Mouse (Mus musculus) embryonic fibroblast, embryonic 13.5 days (primary cell): ENCODE data around the gene Tmem117. TPM values are rescaled to one million over a fixed set of nuclear protein-coding genes. Genes with fewer than 3 reads are reported as not detected.

Experiments
- H3K27ac ChIP-seq: 2 replicates; pipeline ENCODE4 v1.5.1; 2012; ENCODE audit warnings: low read length, control low read depth, inconsistent platforms; ENCODE audit not compliant: insufficient read depth
- H3K4me1 ChIP-seq: 2 replicates; pipeline ENCODE4 v1.6.1; 2011; ENCODE audit warnings: low read length; ENCODE audit not compliant: control insufficient read depth, insufficient read depth
- H3K4me3 ChIP-seq: 2 replicates; pipeline ENCODE4 v1.5.1; 2011; ENCODE audit warnings: mild to moderate bottlenecking, control low read depth, low read length; ENCODE audit not compliant: insufficient read depth
- CTCF ChIP-seq: IDR thresholded peaks from 2 replicates; pipeline ENCODE4 v1.5.1; 2011; ENCODE audit warnings: mild to moderate bottlenecking, control low read depth, low read length, moderate library complexity, borderline replicate concordance; ENCODE audit not compliant: insufficient read depth
- POLR2A ChIP-seq: IDR thresholded peaks from 2 replicates; pipeline ENCODE4 v1.6.1; 2011; ENCODE audit warnings: low read depth, mild to moderate bottlenecking, control low read depth, low read length, moderate library complexity
- polyA plus RNA-seq: library from polyadenylated mRNA; stranded (reverse); fragments of >200 nt; gene quantifications from 2 replicates; pipeline ENCODE4 v1.2.4, GENCODE M21; 2011; ENCODE audit warnings: low read depth; ENCODE audit not compliant: missing spikeins, insufficient read length

Gene Tmem117
- polyA plus RNA-seq, 1 experiment = 2.7 TPM

DNA sequence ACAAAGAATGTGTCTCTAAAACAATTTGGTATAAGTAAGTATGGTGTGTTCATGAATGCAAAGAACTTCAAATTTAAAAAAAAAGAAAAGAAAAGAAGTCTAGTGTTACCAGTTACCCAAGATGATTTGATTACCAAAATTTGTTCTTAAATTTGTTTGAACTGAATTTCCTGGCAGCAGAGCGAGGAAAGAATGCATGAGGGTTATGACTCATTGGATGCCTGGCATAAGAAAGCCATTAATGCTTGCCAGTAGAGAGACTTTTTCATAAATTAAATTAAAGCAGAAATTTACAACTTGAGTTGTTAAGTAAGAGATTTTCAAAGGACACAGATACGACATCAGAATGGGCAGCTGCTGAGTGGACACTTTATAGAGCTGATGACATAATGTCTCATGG lies 515.1 kb downstream of the Tmem117 start:
- H3K4me3 ChIP-seq = no peak overlapping the region
- H3K27ac ChIP-seq = peak overlapping the region; percentile 38
- peaks cover 21% of the 10 kb centered on the region for H3K4me1 ChIP-seq
- TF ChIP-seq CTCF (no peak), POLR2A (no peak)

DNA sequence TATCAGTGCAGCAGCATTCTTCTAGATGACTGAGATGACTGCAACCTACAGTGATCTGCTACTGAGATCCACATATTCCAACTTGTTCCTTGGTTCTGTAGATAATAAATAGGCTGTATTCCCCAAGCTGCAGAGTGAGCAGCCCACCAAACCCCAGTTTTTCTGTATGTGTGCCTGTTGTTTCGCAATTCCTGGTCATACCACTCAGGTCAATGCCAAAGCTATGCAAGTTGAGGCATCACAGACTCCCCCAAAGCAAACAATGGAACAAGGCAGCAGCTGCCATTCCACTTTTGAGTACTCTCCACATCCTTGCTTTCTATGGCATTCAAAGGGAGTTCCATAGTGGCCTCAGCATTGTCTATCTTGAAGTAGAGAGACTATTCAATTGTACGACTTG lies 516.1 kb downstream of the Tmem117 start:
- H3K4me3 ChIP-seq = no peak overlapping the region
- H3K4me1 ChIP-seq = peaks cover 21% of the 10 kb centered on the region
- TF ChIP-seq CTCF = no peak
- TF ChIP-seq POLR2A = no peak
- no peak overlapping the region for H3K27ac ChIP-seq

Other genes with a start within 250 kb of the Tmem117 start
- gene Adamts20, start 163.8 kb upstream of the Tmem117 start, polyA plus RNA-seq = 0.12 and 0.91 TPM in 2 replicates
- gene Pus7l, start 85.7 kb upstream of the Tmem117 start, polyA plus RNA-seq = 5.0 and 6.6 TPM in 2 replicates
- gene Irak4, start 85.6 kb upstream of the Tmem117 start, polyA plus RNA-seq = 8.8 and 9.2 TPM in 2 replicates
- 197 and 210 TPM in 2 replicates for gene Twf1, start 39.3 kb upstream of the Tmem117 start, polyA plus RNA-seq